Mouse (Mus musculus) liver, embryonic 15.5 days (tissue): ENCODE results near the gene Rcan3. TPM values are rescaled to one million over a fixed set of nuclear protein-coding genes. Genes with fewer than 3 reads are reported as not detected.
A peak's percentile ranks its signal among the peaks of the same experiment; 100 is the strongest.

Experiments
- ATAC-seq: fragments of 200-750 bp; cut with Nextera tagmentation; 2 replicates; pipeline ENCODE4 v1.8.0; 2017; ENCODE audit warnings: moderate number of reproducible peaks, mild to moderate bottlenecking, moderate library complexity; ENCODE audit not compliant: insufficient read depth
- H3K27ac ChIP-seq: fragments of 300-500 bp; sonication (generic); replicated peaks from 2 replicates; pipeline ENCODE4 v1.5.1; 2015; ENCODE audit warnings: mild to moderate bottlenecking, inconsistent platforms
- H3K27me3 ChIP-seq: fragments of 300-500 bp; sonication (generic); 2 replicates; pipeline ENCODE4 v1.6.1; 2015; ENCODE audit warnings: mild to moderate bottlenecking, inconsistent platforms
- H3K36me3 ChIP-seq: fragments of 300-500 bp; sonication (generic); replicated peaks from 2 replicates; pipeline ENCODE4 v1.6.1; 2015; ENCODE audit warnings: moderate library complexity, mild to moderate bottlenecking, inconsistent platforms
- H3K4me1 ChIP-seq: fragments of 300-500 bp; sonication (generic); replicated peaks from 2 replicates; pipeline ENCODE4 v1.6.1; 2015; ENCODE audit warnings: inconsistent platforms
- H3K4me2 ChIP-seq: fragments of 300-500 bp; sonication (generic); 2 replicates; pipeline ENCODE4 v1.6.1; 2015; ENCODE audit warnings: moderate library complexity, mild to moderate bottlenecking, inconsistent platforms
- H3K4me3 ChIP-seq: fragments of 300-500 bp; sonication (generic); replicated peaks from 2 replicates; pipeline ENCODE4 v1.5.1; 2015; ENCODE audit warnings: mild to moderate bottlenecking, inconsistent platforms
- H3K9ac ChIP-seq: fragments of 300-500 bp; sonication (generic); 2 replicates; pipeline ENCODE4 v1.6.1; 2015; ENCODE audit warnings: moderate library complexity, mild to moderate bottlenecking, inconsistent platforms
- H3K9me3 ChIP-seq: fragments of 300-500 bp; sonication (generic); replicated peaks from 2 replicates; pipeline ENCODE4 v1.6.1; 2016; ENCODE audit warnings: inconsistent platforms
- WGBS: fragments of 180-500 bp; shearing (Covaris S2); methylation state at CpG from one replicate; pipeline ENCODE4 v1.1.7; 2015; ENCODE audit warnings: mixed read lengths; ENCODE audit not compliant: insufficient replicate concordance; 5-methylcytosine and 5-hydroxymethylcytosine counted together
- polyA plus RNA-seq: library from polyadenylated mRNA; unstranded; fragments of >200 nt; fragmentation: Nextera tagmentation; extraction: Ambion mirVana; gene quantifications from 2 replicates; pipeline ENCODE4 v1.2.1, GENCODE M21; 2015

The Rcan3 gene
- polyA plus RNA-seq, 1 experiment from 2014 or later: 3.4 TPM

DNA sequence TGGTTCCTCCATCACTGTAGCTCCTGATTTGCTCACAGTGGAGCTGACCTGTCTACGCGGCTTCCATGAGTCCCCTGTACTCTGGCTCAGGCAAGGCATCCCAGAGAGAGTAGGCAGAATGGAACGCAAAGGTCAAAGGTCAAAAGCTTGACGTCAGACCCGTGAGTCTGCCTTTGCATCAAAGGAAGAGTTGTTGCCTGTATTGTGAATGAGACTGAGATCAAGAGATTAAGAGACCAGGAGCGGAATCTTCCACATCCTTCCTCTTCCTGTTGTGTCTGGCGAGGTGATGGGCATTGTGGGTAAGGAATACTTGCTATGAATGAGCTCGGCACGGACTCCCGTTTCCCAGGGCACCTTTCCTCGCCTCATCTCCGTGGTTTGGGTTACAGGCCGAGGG lies 2.6 kb upstream of the Rcan3 start:
- Histone ChIP-seq H3K9me3 (no peaks in the 10 kb centered on the region), H3K9ac (no peak overlapping the region), H3K4me1 (peaks cover 73% of the 10 kb centered on the region), H3K27me3 (no peaks in the 10 kb centered on the region), H3K4me3 (no peak overlapping the region), H3K27ac (0 out of 2 replicates have a peak overlapping the region, but pooled peaks have one; percentile 6), H3K4me2 (peak overlapping the region; percentile 12; the same call in 1 of the 2 replicates), H3K36me3 (no peaks in the 10 kb centered on the region)
- no peak for ATAC-seq
- 21% methylated on average over 13 of the region's 13 CpGs for WGBS

DNA sequence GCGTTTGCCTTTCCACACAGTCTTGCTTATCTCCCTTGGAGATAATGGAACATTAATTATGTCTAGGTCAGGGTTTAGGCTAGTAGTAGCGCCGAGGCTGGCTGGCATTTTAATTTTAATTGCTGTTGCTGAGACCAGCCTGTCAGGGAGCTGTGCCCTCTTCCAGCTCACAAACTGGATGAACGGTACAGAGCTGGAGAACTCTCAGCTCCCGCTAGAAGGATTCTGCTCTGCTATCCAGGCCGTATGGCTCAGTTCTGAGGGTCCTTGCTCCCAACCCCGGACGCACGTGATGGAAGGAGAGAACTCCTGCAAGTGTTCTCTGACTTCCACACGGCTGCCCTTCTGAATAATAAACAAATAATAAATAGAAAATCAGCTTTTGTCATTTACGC lies 739 bp upstream of the Rcan3 start:
- Histone ChIP-seq H3K9me3 (no peaks in the 10 kb centered on the region), H3K27ac (peak overlapping the region; percentile 90), H3K9ac (peak overlapping the region; percentile 62), H3K4me3 (peak overlapping the region; percentile 78), H3K4me1 (peaks cover 68% of the 10 kb centered on the region), H3K4me2 (peak overlapping the region; percentile 98), H3K36me3 (no peaks in the 10 kb centered on the region), H3K27me3 (no peaks in the 10 kb centered on the region)
- WGBS: 31% methylated on average over 11 of the region's 11 CpGs
- no peak for ATAC-seq

DNA sequence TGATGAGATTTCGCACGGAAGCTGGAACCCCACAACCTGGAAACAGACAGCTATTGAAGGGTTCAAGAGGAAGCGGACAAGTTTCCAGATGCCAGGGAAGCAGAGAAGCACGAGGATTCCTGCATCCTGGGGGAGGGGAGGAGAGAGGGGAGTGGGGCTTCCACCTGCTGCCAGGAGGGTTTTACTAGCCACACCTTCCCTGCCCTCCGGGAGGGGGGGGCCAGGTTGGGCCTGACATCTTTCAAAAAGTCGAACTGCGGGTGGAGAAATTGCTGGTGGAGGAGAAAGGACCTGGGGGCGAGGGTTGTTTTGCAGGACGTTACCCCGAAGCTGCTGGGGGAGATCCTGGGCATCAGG lies 589 bp downstream of the Rcan3 start:
- H3K27me3 ChIP-seq: no peaks in the 10 kb centered on the region
- peaks cover 65% of the 10 kb centered on the region for H3K4me1 ChIP-seq
- H3K27ac ChIP-seq: peak overlapping the region; percentile 90
- WGBS: 19% methylated on average over 10 of the region's 10 CpGs
- H3K36me3 ChIP-seq: no peaks in the 10 kb centered on the region
- peak overlapping the region; percentile 78 for H3K4me3 ChIP-seq
- peak overlapping the region; percentile 79 for H3K9ac ChIP-seq
- H3K4me2 ChIP-seq: peak overlapping the region; percentile 98
- no peak for ATAC-seq
- H3K9me3 ChIP-seq: no peaks in the 10 kb centered on the region

DNA sequence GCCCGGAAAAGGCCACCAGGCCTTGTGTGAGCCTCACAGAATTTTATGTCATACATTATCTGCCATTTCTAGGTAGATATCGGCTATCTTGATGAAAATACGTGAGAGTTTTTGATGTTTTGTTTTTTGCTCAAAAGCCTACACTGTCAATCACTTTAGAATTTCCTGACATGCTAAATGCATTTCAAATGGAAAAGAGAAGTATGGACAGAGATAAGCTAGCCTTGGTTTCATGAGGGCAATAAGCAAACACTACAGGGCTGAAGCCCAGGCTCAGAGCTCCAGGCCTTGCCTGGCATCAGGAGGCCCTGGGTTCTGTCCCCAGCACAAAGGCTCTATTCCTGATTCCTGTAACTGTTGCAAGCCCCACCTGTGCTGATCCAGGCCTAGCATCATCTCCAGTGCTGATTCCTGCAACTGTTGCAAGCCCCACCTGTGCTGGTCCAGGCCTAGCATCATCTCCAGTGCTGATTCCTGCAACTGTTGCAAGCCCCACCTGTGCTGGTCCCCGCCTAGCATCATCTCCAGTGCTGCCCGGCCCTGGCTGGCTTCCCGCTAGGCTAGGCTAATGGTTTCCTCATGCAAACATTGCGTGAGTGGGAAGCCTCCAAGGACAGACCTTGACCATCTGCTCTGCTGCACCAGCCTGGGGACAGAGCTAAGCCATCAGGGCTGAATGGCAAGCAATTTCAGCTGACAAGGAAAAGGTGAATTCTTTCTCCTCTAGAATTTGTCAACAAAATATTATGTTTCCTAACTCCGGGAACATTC lies 3.5 kb downstream of the Rcan3 start:
- WGBS: 54% methylated on average over 8 of the region's 8 CpGs
- Histone ChIP-seq H3K4me1 (peaks cover 46% of the 10 kb centered on the region), H3K36me3 (no peaks in the 10 kb centered on the region), H3K4me2 (no peak overlapping the region), H3K27ac (no peak overlapping the region), H3K9me3 (no peaks in the 10 kb centered on the region), H3K27me3 (no peaks in the 10 kb centered on the region), H3K9ac (no peak overlapping the region), H3K4me3 (no peak overlapping the region)
- ATAC-seq: no peak

DNA sequence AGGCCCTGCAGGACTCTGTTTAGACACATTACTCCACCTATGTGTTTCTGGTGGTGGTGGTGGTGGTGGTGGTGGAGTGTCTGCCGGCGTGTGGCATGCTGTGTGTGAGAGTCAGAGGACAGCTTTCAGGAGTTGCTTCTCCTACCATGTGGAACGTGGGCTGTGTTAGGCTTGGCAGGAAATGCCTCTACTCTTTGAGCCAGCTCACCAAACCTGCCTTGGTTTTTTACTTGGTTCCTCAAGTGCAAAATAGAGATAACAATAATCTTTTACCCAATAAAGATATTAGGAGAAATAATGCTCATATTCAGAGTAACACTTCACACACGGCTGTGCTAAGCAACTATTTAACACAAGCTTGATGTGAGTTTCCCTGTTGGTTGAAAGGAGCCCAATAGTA lies 4.3 kb downstream of the Rcan3 start:
- Histone ChIP-seq H3K4me1 (peaks cover 41% of the 10 kb centered on the region), H3K4me2 (no peak overlapping the region), H3K9me3 (no peaks in the 10 kb centered on the region), H3K27me3 (no peaks in the 10 kb centered on the region), H3K4me3 (no peak overlapping the region), H3K36me3 (no peaks in the 10 kb centered on the region), H3K9ac (no peak overlapping the region), H3K27ac (no peak overlapping the region)
- WGBS: 46% methylated on average over 4 of the region's 4 CpGs
- ATAC-seq: no peak

DNA sequence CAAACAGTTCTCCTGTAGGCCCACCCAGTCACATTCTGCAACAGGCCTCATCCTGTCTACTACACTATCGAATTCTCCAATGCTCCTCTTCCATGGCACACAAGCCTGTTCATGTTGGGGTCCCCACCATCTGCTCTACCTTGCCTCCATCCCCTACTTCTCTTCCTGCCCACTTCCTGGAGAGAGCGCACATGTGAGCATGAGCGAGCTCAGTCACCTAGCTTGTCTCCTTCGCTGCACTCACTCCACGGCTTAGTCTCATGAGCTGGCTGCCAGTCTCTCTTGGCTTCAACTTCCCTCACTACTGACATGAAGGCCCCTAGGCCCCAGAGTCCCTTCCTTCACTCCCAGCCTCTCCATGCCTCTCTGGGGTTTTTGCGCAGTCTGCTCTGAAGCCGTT lies 7.1 kb downstream of the Rcan3 start:
- H3K4me3 ChIP-seq: no peak overlapping the region
- no peaks in the 10 kb centered on the region for H3K36me3 ChIP-seq
- peaks cover 22% of the 10 kb centered on the region for H3K4me1 ChIP-seq
- no peaks in the 10 kb centered on the region for H3K9me3 ChIP-seq
- no peaks in the 10 kb centered on the region for H3K27me3 ChIP-seq
- H3K27ac ChIP-seq: no peak overlapping the region
- 74% methylated on average over 7 of the region's 7 CpGs for WGBS
- H3K4me2 ChIP-seq: no peak overlapping the region
- no peak overlapping the region for H3K9ac ChIP-seq
- no peak for ATAC-seq

DNA sequence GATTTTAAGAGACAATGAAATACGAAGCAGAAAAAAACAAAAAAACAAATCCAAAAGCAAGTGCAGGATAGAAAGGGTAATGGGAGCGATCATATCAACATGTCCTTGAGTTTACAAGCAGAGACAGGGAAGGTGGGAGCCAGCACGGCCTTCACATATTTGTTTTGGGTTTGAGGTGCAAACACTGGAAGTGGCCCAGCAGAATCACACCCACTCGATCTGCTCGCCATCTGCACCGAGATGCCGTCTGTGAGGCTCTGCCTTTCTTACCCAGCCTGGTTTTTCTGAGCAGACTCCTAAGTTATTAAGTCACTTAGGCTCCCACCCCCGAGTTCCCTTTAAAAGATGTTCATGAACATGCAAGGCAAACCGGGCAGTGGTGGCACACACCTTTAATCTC lies 8.0 kb downstream of the Rcan3 start:
- Histone ChIP-seq H3K27ac (no peak overlapping the region), H3K4me1 (peaks cover 20% of the 10 kb centered on the region), H3K27me3 (no peaks in the 10 kb centered on the region), H3K36me3 (no peaks in the 10 kb centered on the region), H3K4me3 (no peak overlapping the region), H3K9me3 (no peaks in the 10 kb centered on the region), H3K4me2 (no peak overlapping the region), H3K9ac (no peak overlapping the region)
- 72% methylated on average over 9 of the region's 9 CpGs for WGBS
- no peak for ATAC-seq

DNA sequence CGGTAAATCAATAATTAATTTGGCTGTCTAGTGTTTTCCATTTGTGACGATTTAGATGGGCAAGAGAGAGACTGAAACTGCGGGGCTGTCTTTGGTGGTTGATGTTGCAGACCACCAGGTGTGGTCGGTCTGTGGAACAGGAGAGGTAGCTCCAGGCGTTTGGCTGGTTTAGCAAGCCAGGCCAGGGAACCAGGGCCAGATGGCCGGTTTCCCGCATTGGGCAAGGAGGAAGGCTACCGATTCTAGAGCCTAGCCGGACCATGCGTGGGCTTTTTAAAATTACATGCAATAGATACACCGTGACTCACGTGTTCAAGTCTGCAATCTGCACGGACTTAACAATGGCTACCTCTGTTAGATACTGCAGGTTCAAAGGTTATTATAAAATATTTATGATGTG lies 12.7 kb downstream of the Rcan3 start:
- Histone ChIP-seq H3K4me1 (0 out of 2 replicates have a peak, but pooled peaks cover 6% of the 10 kb centered on the region), H3K27ac (no peak overlapping the region), H3K27me3 (no peaks in the 10 kb centered on the region), H3K9me3 (no peaks in the 10 kb centered on the region), H3K36me3 (0 out of 2 replicates have a peak, but pooled peaks cover 3% of the 10 kb centered on the region), H3K9ac (no peak overlapping the region), H3K4me2 (no peak overlapping the region), H3K4me3 (no peak overlapping the region)
- 86% methylated on average over 13 of the region's 13 CpGs for WGBS
- no peak for ATAC-seq

DNA sequence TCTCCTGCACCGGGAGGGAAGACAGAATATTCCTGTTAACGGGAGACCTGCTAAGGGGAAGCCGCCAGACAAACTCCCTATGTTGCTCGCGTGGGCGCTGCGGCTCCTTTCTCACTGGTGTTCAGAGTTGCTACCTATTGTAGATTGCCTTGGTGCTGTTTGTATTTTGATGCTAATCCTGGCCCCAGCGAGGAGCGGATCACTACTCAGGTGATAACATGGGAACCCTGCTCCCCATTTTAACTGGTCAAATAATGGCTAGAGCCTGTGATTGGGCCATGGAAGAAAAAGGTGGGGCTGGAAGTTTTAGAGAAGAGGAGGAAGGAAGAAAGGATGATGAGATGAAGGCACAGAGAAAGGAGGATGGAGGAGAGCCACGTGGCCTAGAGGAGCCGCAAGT lies 13.2 kb downstream of the Rcan3 start:
- Histone ChIP-seq H3K9me3 (no peaks in the 10 kb centered on the region), H3K27me3 (no peaks in the 10 kb centered on the region), H3K9ac (no peak overlapping the region), H3K4me3 (no peak overlapping the region), H3K36me3 (0 out of 2 replicates have a peak, but pooled peaks cover 3% of the 10 kb centered on the region), H3K4me1 (0 out of 2 replicates have a peak, but pooled peaks cover 9% of the 10 kb centered on the region), H3K4me2 (no peak overlapping the region), H3K27ac (no peak overlapping the region)
- no peak for ATAC-seq
- whole genome bisulfite sequencing: 86% methylated on average over 11 of the region's 11 CpGs

DNA sequence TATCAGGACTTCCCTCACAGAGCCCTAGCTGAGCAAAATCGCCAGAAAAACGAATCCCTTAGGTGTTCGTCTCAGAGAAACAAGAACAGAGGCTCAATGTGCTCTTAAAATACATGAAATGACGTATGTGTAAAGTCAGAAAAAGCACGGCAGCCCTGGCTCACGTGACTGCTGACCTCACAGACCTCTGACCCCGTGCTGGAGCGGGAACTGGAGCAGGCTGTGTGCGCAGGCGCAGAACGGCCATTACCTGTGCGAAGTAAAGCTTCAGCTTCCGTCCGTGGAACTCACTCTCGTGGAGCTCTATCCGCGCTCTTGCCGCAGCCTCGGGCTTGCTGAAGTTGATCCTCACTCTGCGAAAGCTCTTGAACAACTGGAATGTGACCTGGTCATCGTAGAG lies 13.7 kb downstream of the Rcan3 start:
- Histone ChIP-seq H3K27ac (no peak overlapping the region), H3K4me3 (no peak overlapping the region), H3K4me1 (0 out of 2 replicates have a peak, but pooled peaks cover 12% of the 10 kb centered on the region), H3K27me3 (no peaks in the 10 kb centered on the region), H3K9ac (no peak overlapping the region), H3K9me3 (no peaks in the 10 kb centered on the region), H3K4me2 (no peak overlapping the region), H3K36me3 (0 out of 2 replicates have a peak, but pooled peaks cover 3% of the 10 kb centered on the region)
- ATAC-seq: no peak
- WGBS: 82% methylated on average over 21 of the region's 21 CpGs

DNA sequence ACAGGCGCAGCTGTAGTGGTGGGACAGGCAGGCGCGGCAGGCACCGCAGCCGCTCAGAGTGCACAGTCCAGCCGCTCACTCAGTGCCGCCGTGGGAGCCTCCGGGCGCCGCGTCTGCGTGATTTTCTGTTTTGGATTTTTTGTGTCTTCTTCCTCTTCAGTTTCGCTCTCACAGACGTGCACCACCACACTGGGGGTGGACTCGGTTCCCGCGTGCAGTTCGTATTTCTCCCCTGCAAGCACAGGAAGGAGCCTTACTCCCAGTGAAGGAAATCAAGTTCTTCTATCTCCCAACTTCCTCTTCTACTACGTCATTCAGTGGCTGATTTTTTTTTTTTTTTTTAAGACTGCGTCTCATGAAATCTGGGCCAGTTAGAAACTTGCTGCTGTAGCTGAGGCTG lies 17.3 kb downstream of the Rcan3 start:
- no peaks in the 10 kb centered on the region for H3K9me3 ChIP-seq
- no peak overlapping the region for H3K27ac ChIP-seq
- ATAC-seq: no peak
- H3K27me3 ChIP-seq: no peaks in the 10 kb centered on the region
- WGBS: 48% methylated on average over 21 of the region's 21 CpGs
- 0 out of 2 replicates have a peak, but pooled peaks cover 12% of the 10 kb centered on the region for H3K4me1 ChIP-seq
- H3K9ac ChIP-seq: no peak overlapping the region
- 0 out of 2 replicates have a peak overlapping the region, but pooled peaks have one; percentile 16 for H3K4me3 ChIP-seq
- 0 out of 2 replicates have a peak, but pooled peaks cover 3% of the 10 kb centered on the region for H3K36me3 ChIP-seq
- H3K4me2 ChIP-seq: peak overlapping the region; percentile 25
